Mouse (Mus musculus): Measurements from ENCODE around the gene Hspb6.
A peak's percentile ranks its signal among the peaks of the same experiment; 100 is the strongest.

Hspb6 gene

GRCm38 (mm10) chr7:30586455-30587020 is 34.6 kb downstream of the Hspb6 start:
- no peak for DNase-seq (ENCODE audit: low spot score in 2 of 2)

- DNase-seq (ENCODE audit: low spot score in 2 of 2) = peak in 1 of 2 experiments; percentile 60
These were observed 36.1 kb downstream of the Hspb6 start for GRCm38 (mm10) chr7:30587842-30588667.

DNA sequence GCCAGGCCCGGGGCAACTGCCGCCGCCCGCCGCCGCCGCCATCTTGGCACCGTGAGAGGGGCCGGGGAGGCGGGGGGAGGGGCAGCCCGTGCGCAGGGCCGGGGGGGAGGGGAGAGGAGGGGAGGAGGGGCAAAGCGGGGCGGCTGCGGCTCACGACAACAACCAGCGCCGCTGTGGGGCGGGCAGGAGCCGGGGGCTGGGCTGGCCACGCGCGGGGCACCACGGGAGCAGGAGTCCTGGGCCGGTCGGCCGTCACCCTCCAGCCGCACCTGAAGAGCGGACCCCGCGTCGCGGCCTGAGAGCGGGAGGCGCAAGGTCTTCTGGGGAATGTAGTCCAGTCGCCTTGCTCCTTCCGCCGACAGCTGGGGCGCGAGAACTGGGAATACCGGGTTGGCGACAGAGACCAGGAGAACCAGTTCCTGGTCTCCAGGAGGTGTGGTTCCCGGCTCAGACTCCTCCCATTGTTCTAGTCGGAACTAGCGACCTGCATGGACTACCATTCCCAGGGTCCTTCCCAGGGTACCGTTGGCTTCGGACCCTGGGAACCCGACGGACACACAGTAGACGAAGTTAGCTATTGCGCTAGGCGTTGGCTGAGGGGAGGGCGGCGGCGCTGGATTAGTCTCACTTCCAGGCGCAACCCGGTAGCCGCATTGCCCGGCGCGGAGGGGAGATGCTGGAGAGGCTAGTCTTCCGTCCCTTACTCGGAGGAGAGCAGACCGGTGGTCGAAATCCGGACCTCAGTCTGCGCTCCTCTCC is 36.9 kb downstream of the Hspb6 start, which contains the start of gene Kmt2b:
Gene Kmt2b, minus strand, starts transcription at position 51 of the 759 bp plus-strand sequence.
- peak; percentile 98 for DNase-seq (ENCODE audit: low spot score in 2 of 2)

- DNase-seq (ENCODE audit: low spot score in 2 of 2) = peak; percentile 84 to 91
These were observed 37.7 kb downstream of the Hspb6 start for GRCm38 (mm10) chr7:30589435-30590301.

- DNase-seq (ENCODE audit: low spot score in 2 of 2) = no peak
These were observed 39.1 kb downstream of the Hspb6 start for GRCm38 (mm10) chr7:30590927-30591604.

DNA sequence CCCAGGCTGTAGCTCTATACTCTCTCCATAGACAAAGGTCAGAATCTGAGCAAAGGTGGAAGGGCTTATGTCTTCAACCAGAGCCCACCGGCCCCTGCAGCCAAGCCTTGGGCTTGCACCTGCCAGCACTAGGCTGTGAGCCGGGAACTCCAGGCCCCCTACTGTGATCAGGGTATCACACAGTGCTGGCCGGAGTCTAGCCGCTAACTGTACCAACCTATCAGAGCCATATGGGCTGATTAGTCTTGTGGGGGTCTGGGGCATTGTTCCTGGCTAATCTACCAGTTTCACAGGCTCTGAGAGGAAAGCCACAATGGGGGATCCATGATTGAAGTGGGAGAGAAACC is 39.6 kb downstream of the Hspb6 start:
- DNase-seq (ENCODE audit: low spot score in 2 of 2) = no peak

DNA sequence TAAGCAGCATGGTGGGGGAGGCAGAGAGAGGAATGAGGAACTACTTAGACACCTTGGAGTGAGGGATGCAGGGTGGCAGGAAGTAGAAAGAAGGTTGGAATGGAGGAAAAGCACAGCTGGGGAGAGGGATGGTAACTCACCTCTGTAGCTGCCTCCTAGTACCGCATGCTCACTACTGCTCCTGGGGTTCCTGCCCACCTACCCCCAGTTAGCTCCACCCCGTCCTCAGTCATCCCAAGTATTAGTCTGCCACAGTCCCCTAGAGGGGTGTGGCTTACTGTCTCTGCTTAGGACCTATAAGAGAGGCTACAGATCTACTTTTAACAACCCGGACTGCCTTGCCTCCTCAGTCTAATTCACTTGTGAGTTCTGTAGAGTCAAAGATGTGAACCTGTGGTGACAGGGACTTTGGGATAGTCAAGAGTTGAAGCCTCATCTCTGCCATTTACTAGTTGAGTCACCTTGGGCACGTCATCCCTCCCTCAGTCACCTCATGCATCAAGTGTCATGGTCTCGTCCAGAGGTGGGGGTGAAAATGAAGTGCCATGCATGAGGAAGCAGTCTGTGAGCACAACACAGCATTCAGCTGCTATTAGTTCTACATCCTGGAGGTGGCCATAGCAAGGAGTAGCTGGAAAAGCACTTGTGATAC is 40.9 kb downstream of the Hspb6 start:
- no peak for DNase-seq (ENCODE audit: low spot score in 2 of 2)

- DNase-seq (ENCODE audit: low spot score in 2 of 2) = no peak
These were observed 41.9 kb downstream of the Hspb6 start for GRCm38 (mm10) chr7:30593579-30594509.

DNA sequence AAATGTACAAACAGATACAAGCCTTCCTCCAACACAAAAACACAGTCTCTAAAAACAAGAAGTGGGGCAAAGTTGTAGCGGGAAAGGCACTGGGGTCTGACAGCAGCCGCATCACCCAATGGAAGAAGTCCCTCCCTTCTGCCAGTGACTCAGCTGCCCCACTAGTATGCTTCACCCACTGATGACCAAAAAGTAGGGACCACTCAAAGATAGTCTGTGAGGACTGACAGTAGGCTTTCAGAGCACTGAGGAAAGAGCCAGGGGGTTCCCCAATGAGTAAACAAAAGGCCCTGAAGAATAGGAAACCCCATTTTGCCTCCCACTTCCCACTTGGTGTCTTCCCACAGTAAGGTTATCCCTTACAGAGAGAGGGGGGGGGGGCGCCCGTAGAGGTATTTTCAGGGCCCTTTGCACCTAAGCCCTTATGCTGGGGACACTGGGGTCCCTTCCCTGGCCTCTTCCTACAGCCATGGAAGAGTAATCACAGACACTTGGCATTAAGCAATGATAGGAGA is 42.6 kb downstream of the Hspb6 start:
- DNase-seq (ENCODE audit: low spot score in 2 of 2) = no peak

GRCm38 (mm10) chr7:30596093-30596492 is 44.1 kb downstream of the Hspb6 start:
- DNase-seq (ENCODE audit: low spot score in 2 of 2) = no peak

DNA sequence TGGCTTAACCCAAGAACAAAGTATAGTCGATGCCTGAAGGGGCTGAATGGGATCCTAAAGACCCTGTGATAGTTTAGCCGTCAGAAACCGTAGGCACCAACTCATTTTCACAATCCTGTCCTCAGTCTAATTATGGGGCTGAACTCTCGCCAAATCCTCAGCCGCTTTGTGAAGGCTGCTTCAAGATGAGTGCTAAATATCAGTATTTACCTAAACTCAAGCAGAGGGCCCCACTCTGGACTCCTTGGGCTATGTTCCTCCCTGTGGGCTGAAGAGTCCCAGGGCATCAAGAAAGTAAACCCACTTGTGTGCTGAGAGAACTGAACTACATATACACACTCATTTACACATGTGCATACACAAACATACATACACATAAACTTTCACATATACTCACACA is 44.8 kb downstream of the Hspb6 start:
- DNase-seq (ENCODE audit: low spot score in 2 of 2) = no peak

DNA sequence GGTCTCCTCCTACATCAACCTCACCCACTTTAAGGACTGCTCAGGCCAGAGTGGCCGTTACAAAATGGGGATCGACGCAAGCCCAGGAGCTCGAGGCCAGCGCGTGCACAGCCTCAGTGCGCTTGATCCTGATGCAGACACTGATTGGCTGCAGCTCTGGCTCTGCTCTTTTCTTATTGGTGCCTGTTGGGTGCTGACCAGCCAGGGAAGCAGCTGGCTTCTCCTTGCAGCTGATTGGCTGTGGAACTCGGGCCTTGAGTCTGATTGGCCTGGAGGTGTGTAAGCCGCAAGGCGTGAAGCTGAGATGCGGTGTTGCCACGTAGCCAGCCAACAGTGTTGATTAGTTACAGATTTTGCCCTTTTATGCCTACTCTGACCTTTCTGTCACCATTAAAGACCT is 46.8 kb downstream of the Hspb6 start, which contains the start of gene Zbtb32:
Gene Zbtb32, minus strand, starts transcription at position 124 of the 400 bp plus-strand sequence.
- DNase-seq (ENCODE audit: low spot score in 2 of 2) = no peak

GRCm38 (mm10) chr7:30599933-30600353 is 48.0 kb downstream of the Hspb6 start:
- peak; percentile 96 to 97 for DNase-seq (ENCODE audit: low spot score in 2 of 2)

- no peak for DNase-seq (ENCODE audit: low spot score in 2 of 2)
These were observed 48.7 kb downstream of the Hspb6 start for GRCm38 (mm10) chr7:30600651-30601050.

GRCm38 (mm10) chr7:30602583-30602982 is 50.6 kb downstream of the Hspb6 start:
- DNase-seq (ENCODE audit: low spot score in 2 of 2) = no peak

DNA sequence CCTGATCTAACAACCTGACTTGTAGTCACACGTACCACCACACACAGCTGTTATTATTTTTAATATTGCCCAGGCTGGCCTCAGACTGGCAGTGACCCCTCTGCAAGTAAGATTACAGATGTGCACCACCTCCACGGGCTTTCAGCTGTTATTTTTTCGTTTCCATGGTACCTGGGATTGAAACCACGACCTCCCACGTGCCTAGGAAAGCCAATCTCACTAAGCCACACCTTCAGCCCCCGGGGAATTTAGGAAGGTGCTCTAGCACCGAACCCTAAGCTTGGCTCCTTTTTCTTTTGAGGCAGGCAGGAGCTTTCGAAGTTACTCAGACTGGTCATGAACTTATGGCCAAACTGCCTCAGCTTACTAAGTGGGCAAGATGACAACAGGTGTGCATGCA is 52.4 kb downstream of the Hspb6 start:
- DNase-seq (ENCODE audit: low spot score in 2 of 2) = no peak

- DNase-seq (ENCODE audit: low spot score in 2 of 2) = no peak
These were observed 53.0 kb downstream of the Hspb6 start for GRCm38 (mm10) chr7:30604944-30605343.
